Mouse (Mus musculus) adrenal gland, adult 18-20 months (tissue): ENCODE data around the gene Rarb. TPM values are rescaled to one million over a fixed set of nuclear protein-coding genes. Genes with fewer than 3 reads are reported as not detected.

ENCODE experiments used
- DNase-seq, 2 experiments: peaks; one replicate each; pipeline ENCODE4 v3.0.0; 2021 to 2022; ENCODE audit warnings: low spot score in 2 of 2
- total RNA-seq, 2 experiments: library from RNA; stranded (reverse); gene quantifications; 1 replicate in 1 of 2; 2 replicates in 1 of 2; pipeline ENCODE4 v1.2.3; 2021

The Rarb gene
- total RNA-seq, 2 experiments from 2014 or later, result 6.3 to 9.3 TPM

- DNase-seq, result peak in 1 of 2 experiments; percentile 9
Observed at GRCm38 (mm10) chr14:16598074-16598501, 220.9 kb downstream of the Rarb start.

- DNase-seq, result no peak
Observed at GRCm38 (mm10) chr14:16589139-16589538, 229.8 kb downstream of the Rarb start.

- DNase-seq, result no peak
Observed at GRCm38 (mm10) chr14:16578100-16578499, 240.9 kb downstream of the Rarb start.

GRCm38 (mm10) chr14:16577049-16577448, 241.9 kb downstream of the Rarb start:
- DNase-seq, result no peak

- peak; percentile 70 to 75 for DNase-seq
Observed at GRCm38 (mm10) chr14:16574925-16575721, 243.8 kb downstream of the Rarb start.

- DNase-seq, result no peak
Observed at GRCm38 (mm10) chr14:16573475-16574171, 245.3 kb downstream of the Rarb start.

GRCm38 (mm10) chr14:16572755-16573340, 246.1 kb downstream of the Rarb start:
- no peak for DNase-seq

- no peak for DNase-seq
Observed at GRCm38 (mm10) chr14:16569506-16570001, 249.4 kb downstream of the Rarb start.

- DNase-seq, result no peak
Observed at GRCm38 (mm10) chr14:16566920-16567319, 252.0 kb downstream of the Rarb start.

- no peak for DNase-seq
Observed at GRCm38 (mm10) chr14:16563912-16564311, 255.0 kb downstream of the Rarb start.

GRCm38 (mm10) chr14:16561496-16562170, 257.3 kb downstream of the Rarb start:
- DNase-seq, result no peak

- DNase-seq, result no peak
Observed at GRCm38 (mm10) chr14:16559294-16560217, 259.4 kb downstream of the Rarb start.

GRCm38 (mm10) chr14:16558033-16558432, 260.9 kb downstream of the Rarb start:
- no peak for DNase-seq

GRCm38 (mm10) chr14:16554643-16555459, 264.1 kb downstream of the Rarb start:
- no peak for DNase-seq

GRCm38 (mm10) chr14:16554319-16554642, 264.7 kb downstream of the Rarb start:
- DNase-seq, result no peak

- DNase-seq, result no peak
Observed at GRCm38 (mm10) chr14:16552293-16552692, 266.7 kb downstream of the Rarb start.

GRCm38 (mm10) chr14:16551843-16552242, 267.1 kb downstream of the Rarb start:
- no peak for DNase-seq

- no peak for DNase-seq
Observed at GRCm38 (mm10) chr14:16548200-16548576, 270.8 kb downstream of the Rarb start.

GRCm38 (mm10) chr14:16547492-16548199, 271.3 kb downstream of the Rarb start:
- no peak for DNase-seq
